Mouse (Mus musculus) forebrain, embryonic 10.5 days (tissue): Measurements from ENCODE around the gene Hist1h4j. TPM values are rescaled to one million over a fixed set of nuclear protein-coding genes. Genes with fewer than 3 reads are reported as not detected.
"Not testable (repeated sequence)": the region's sequence is repeated elsewhere in the genome, so short reads cannot be mapped to it uniquely, and the experiment has no call there.

Experiments used
- DNase-seq: peaks from one replicate; pipeline ENCODE4 v3.0.0-alpha.2; 2017; ENCODE audit warnings: low spot score; ENCODE audit errors: extremely low spot score
- H3K27ac ChIP-seq: fragments of 300-500 bp; sonication (generic); 2 replicates; pipeline ENCODE4 v1.5.1; 2016; ENCODE audit warnings: mild to moderate bottlenecking
- H3K27me3 ChIP-seq: fragments of 300-500 bp; sonication (generic); 2 replicates; pipeline ENCODE4 v1.6.1; 2016; ENCODE audit warnings: mild to moderate bottlenecking; ENCODE audit not compliant: poor library complexity, severe bottlenecking
- H3K36me3 ChIP-seq: fragments of 300-500 bp; sonication (generic); replicated peaks from 2 replicates; pipeline ENCODE4 v1.6.1; 2016; ENCODE audit warnings: mild to moderate bottlenecking, moderate library complexity
- H3K4me1 ChIP-seq: fragments of 300-500 bp; sonication (generic); 2 replicates; pipeline ENCODE4 v1.6.1; 2016
- H3K4me3 ChIP-seq: fragments of 300-500 bp; sonication (generic); 2 replicates; pipeline ENCODE4 v1.5.1; 2016; ENCODE audit warnings: mild to moderate bottlenecking, moderate library complexity
- H3K9me3 ChIP-seq: fragments of 300-500 bp; sonication (generic); 2 replicates; pipeline ENCODE4 v1.6.1; 2016; ENCODE audit warnings: mild to moderate bottlenecking, moderate library complexity
- WGBS: fragments of 180-500 bp; shearing (Covaris S2); methylation state at CpG from one replicate; pipeline ENCODE4 v1.1.7; 2016; 5-methylcytosine and 5-hydroxymethylcytosine counted together
- polyA plus RNA-seq: library from polyadenylated mRNA; unstranded; fragments of >200 nt; fragmentation: Nextera tagmentation; extraction: Ambion mirVana; gene quantifications from 2 replicates; pipeline ENCODE4 v1.2.1, GENCODE M21; 2016

Hist1h4j gene
- 0.97 and 1.8 TPM in 2 replicates for polyA plus RNA-seq

DNA sequence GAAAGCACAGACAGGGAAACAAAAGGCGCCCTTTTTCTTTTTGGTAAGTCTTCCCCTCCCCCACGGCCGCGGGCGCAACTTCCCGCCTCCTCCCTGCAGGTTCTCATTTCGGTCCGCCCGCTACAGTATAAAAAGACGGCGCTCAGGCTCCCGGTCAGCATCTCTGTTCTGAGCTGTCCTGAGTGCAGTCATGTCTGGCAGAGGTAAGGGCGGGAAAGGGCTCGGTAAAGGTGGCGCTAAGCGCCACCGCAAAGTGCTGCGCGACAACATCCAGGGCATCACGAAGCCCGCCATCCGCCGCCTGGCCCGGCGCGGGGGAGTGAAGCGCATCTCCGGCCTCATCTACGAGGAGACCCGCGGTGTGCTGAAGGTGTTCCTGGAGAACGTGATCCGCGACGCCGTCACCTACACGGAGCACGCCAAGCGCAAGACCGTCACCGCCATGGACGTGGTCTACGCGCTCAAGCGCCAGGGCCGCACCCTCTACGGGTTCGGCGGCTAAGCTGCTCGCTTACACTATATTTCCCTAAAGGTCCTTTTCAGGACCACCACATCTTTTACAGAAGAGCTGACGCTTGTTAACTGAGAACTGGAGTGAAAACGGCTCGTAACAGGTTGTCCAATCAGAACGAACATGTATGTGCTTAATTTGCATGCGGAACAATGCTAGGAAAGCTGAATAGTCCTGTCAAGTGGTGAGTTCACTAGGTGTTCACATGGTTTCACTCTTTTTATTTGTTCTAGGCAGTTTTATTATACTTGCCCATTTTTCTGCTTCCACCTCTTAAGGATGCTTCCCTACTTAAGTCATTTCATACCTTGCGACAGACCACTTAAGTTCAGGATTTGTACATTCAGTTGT lies at the start of gene Hist1h4j:
Hist1h4j (plus strand) TSS at position 159 of the 862 bp plus-strand sequence.
- H3K27ac ChIP-seq = peak within 1 kb of the TSS; percentile 99
- H3K4me3 ChIP-seq = peak within 1 kb of the TSS; percentile 57
- under 1% methylated on average over 49 of the region's 56 CpGs for WGBS
- not testable (repeated sequence) for H3K36me3 ChIP-seq, H3K9me3 ChIP-seq, H3K27me3 ChIP-seq
- DNase-seq = peak; percentile 94
- peaks cover 35% of the 10 kb centered on the region for H3K4me1 ChIP-seq

DNA sequence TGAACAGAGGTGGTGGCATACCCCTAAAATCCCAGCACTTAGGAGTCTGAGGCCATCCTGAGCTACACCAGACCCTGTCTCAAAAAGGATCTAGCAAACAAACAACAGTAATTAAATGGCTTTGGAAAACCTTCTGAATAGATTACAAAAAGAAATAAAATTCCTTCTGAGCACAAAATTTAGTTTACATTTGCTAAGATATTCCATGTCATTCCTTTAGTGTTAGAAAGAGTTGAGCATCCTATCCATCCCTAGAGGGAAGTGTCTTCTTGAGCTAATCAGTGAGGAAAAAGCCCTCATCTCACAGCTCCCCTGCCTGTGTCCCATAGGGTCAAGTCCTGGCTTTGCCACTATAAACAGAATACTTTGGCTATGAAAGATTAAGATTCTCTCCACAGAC lies 37.1 kb upstream of the Hist1h4j start, which contains the start of gene Olfr1359:
Olfr1359 (plus strand) TSS at position 301 of the 400 bp plus-strand sequence.
- no peak within 1 kb of the TSS for H3K4me3 ChIP-seq
- H3K9me3 ChIP-seq = no peaks in the 10 kb centered on the region
- H3K4me1 ChIP-seq = no peaks in the 10 kb centered on the region
- H3K27ac ChIP-seq = no peak within 1 kb of the TSS
- H3K27me3 ChIP-seq = no peaks in the 10 kb centered on the region
- DNase-seq = no peak
- H3K36me3 ChIP-seq = no peaks in the 10 kb centered on the region

DNA sequence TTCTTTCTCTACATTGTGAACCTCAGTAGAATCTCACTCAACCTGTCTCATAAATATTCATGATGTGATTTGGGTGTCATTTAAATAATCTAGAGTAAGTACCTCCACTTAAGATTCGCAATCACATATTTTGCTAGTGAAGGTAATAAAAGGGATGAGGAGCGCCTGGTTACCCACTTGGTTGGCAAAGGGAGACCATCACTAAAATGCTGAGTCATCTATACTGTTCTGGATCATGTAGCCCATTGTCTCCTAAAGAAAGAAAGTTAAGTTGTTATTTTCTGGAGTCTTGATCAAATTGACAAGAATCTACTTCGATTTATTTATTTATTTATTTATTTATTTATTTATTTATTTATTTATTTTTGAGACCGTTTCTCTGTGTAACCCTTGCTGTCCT lies 28.2 kb upstream of the Hist1h4j start:
- no peaks in the 10 kb centered on the region for H3K36me3 ChIP-seq
- peaks cover 5% of the 10 kb centered on the region for H3K4me1 ChIP-seq
- H3K27ac ChIP-seq = no peak overlapping the region
- H3K4me3 ChIP-seq = no peak overlapping the region
- 74% methylated on average over 4 of the region's 4 CpGs for whole genome bisulfite sequencing
- no peaks in the 10 kb centered on the region for H3K9me3 ChIP-seq
- no peak for DNase-seq
- no peaks in the 10 kb centered on the region for H3K27me3 ChIP-seq

DNA sequence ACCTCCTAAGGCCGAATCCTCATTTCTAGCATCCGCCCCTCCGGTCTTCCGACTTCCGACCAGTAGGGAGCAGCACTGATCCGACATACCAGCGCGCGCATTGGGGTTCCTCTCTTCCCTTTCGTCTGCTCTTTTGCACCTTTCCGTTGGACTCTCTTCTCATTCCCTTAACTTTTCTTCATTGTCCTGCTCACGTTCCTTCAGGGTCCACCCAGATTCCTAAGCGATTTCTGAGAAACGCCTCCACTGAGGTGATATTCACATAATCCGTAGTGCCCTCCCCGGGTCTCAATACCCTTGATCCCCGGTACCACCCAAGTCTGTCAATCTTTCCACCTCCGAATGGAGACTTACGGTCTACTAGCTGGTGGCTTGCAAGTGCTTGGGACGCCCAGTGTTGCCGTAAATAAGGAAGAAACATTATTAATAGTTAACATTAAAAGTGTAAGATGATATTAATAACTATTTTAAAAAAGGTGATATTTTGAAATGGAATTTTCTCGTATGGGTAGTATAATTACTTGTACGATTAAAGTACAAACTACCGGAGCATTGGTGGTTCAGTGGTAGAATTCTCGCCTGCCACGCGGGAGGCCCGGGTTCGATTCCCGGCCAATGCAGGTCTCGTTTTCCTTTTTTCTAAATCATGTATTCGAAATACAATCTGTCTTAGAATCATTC lies 24.7 kb upstream of the Hist1h4j start:
- no peaks in the 10 kb centered on the region for H3K27me3 ChIP-seq
- peak; percentile 87 for DNase-seq
- WGBS = under 1% methylated on average over 32 of the region's 32 CpGs
- no peaks in the 10 kb centered on the region for H3K36me3 ChIP-seq
- no peaks in the 10 kb centered on the region for H3K9me3 ChIP-seq
- H3K27ac ChIP-seq = peak overlapping the region; percentile 88
- H3K4me3 ChIP-seq = peak overlapping the region; percentile 69
- H3K4me1 ChIP-seq = peaks cover 10% of the 10 kb centered on the region

DNA sequence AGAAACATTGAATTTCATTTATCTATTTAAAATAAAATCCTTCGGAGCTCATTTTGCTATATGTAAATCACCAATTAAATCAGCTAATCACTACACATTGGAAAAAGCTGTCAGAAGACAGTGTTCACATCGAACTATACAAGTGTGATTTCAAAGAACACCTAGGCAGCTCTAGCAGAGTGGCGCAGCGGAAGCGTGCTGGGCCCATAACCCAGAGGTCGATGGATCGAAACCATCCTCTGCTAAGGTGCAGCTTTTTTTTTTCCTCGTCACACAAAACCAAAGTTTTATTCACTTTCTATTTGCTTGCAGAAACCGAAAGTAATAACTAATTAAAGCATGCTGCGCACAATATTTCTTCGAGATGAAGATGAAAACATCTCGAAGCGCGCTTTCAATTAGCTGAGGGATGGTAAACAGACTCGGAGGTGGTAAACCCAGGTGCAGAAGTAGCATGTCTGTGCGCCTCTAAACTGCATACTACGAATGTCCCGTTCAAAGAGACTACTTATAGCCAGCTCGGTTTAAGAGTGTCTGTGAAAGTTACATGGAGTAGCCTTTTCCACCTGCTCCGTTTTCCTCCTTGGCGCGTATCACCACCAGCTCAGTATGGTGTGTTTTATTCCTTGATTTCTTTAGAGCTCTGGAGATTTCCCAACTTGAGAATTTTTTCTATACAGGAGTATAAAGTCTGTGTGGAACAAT lies 23.9 kb upstream of the Hist1h4j start:
- Histone ChIP-seq H3K4me1 (peaks cover 14% of the 10 kb centered on the region), H3K36me3 (no peaks in the 10 kb centered on the region), H3K4me3 (peak overlapping the region; percentile 69), H3K27ac (peak overlapping the region; percentile 73), H3K27me3 (no peaks in the 10 kb centered on the region), H3K9me3 (no peaks in the 10 kb centered on the region)
- WGBS = 2% methylated on average over 22 of the region's 22 CpGs
- peak; percentile 72 for DNase-seq

DNA sequence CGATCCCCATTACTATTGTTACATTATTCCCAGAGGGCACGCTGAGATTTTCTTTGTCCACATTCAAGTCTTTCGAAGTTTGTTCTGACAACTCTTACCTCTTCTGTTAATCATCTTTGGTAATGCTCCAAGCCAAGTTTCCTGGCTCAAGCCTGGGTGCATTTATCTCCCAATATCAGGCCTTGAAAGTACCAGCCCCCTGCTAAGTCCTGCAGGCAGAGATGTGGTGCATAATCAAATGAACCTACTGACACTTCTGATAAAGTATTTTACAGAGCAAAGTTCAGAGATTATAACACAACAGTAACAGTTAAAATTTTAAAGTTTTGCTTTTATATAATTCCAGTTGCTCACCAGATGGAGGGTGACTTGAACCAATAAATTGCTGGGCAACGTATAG lies 23.2 kb upstream of the Hist1h4j start:
- peak overlapping the region; percentile 73 for H3K27ac ChIP-seq
- WGBS = 40% methylated on average over 4 of the region's 4 CpGs
- no peaks in the 10 kb centered on the region for H3K36me3 ChIP-seq
- no peak for DNase-seq
- H3K27me3 ChIP-seq = no peaks in the 10 kb centered on the region
- no peaks in the 10 kb centered on the region for H3K9me3 ChIP-seq
- H3K4me1 ChIP-seq = peaks cover 15% of the 10 kb centered on the region
- H3K4me3 ChIP-seq = peak overlapping the region; percentile 69

DNA sequence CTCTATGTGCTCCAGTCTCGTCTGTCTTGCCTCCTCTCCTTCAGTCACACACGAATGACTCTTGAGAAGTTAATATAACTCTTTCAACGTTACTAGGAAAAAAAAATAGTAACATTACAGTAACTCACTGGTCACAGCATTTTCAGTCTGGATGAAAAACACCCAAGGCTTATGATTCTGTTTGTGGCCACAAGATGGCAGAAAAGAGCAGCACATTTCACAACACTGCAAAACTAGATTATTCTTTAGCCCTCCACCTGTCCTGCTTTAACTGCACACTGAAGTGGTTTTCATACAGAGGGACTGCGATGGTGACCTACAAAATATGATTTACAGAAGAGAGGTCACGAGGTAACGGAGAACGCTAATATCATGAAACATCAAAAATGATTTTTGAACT lies 20.1 kb upstream of the Hist1h4j start:
- Histone ChIP-seq H3K27ac (peak overlapping the region; percentile 94), H3K9me3 (no peaks in the 10 kb centered on the region), H3K4me3 (peak overlapping the region; percentile 55), H3K36me3 (no peaks in the 10 kb centered on the region), H3K27me3 (no peaks in the 10 kb centered on the region), H3K4me1 (peaks cover 36% of the 10 kb centered on the region)
- whole genome bisulfite sequencing = 2% methylated on average over 7 of the region's 7 CpGs
- DNase-seq = peak; percentile 62

DNA sequence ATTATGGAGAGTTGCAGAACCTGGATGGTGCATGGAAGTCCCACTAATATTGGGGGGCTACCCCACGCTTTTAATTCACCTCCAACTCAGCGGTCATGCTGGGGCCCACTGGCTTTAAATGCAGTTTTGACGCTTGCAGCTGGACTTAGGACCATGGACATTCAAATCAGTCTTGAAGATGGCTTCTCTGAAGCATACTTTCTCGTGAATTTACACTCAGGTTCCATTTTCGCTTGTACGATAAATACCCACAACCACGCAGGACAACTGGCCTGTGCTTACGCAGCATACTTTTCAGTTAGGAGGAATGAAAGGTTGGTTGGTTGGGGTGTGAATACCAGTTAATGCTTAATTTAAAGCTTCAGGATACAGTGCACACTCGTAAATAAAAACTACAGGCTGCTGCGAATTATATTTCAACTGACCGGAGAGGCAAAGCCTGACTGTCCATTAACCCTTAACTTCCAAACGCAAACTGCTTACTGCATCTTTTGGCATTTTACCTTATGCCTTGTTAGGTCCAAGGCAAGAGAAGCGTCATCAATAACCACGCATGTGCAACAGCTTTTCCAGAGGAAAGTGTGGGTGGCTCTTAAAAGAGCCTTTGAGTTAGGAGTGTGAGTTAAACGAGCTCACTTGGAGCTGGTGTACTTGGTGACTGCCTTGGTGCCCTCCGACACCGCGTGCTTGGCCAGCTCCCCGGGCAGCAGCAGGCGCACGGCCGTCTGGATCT lies 19.6 kb upstream of the Hist1h4j start:
- H3K27ac ChIP-seq = peak overlapping the region; percentile 94
- H3K4me1 ChIP-seq = peaks cover 42% of the 10 kb centered on the region
- no peaks in the 10 kb centered on the region for H3K27me3 ChIP-seq
- 1% methylated on average over 22 of the region's 22 CpGs for WGBS
- no peaks in the 10 kb centered on the region for H3K9me3 ChIP-seq
- peak overlapping the region; percentile 55 for H3K4me3 ChIP-seq
- no peaks in the 10 kb centered on the region for H3K36me3 ChIP-seq
- peak; percentile 57 for DNase-seq

DNA sequence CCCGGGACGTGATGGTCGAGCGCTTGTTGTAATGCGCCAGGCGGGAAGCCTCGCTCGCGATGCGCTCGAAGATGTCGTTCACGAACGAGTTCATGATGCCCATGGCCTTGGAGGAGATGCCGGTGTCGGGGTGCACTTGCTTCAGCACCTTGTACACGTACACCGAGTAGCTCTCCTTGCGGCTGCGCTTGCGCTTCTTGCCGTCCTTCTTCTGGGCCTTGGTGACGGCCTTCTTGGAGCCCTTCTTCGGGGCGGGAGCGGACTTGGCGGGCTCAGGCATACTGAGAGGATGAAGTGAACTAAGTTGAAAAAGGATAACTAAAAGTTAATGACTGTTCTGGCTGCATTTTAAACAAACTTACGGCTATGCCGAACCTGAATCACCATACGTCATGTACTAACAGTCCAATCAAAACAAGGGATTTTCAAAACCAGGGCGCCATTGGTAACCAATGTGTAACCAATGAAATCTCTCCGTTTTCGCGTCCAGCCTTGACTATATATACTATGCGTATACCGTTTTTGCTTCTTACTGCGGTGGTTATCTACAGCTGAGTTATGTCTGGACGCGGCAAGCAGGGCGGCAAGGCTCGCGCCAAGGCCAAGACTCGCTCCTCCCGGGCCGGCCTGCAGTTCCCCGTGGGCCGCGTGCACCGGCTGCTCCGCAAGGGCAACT lies 18.9 kb upstream of the Hist1h4j start, which contains the start of the genes Hist1h2bl and Hist1h2ai:
Hist1h2bl (minus strand) TSS at position 280 of the 676 bp plus-strand sequence.
Hist1h2ai (plus strand) TSS at position 559 of the 676 bp plus-strand sequence.
- Histone ChIP-seq H3K4me3 (peak within 1 kb of the TSS; percentile 55), H3K4me1 (peaks cover 49% of the 10 kb centered on the region), H3K27ac (peak within 1 kb of the TSS; percentile 95)
- H3K27me3 ChIP-seq, H3K9me3 ChIP-seq, H3K36me3 ChIP-seq: not testable (repeated sequence)
- under 1% methylated on average over 35 of the region's 50 CpGs for WGBS
- peak; percentile 82 for DNase-seq

DNA sequence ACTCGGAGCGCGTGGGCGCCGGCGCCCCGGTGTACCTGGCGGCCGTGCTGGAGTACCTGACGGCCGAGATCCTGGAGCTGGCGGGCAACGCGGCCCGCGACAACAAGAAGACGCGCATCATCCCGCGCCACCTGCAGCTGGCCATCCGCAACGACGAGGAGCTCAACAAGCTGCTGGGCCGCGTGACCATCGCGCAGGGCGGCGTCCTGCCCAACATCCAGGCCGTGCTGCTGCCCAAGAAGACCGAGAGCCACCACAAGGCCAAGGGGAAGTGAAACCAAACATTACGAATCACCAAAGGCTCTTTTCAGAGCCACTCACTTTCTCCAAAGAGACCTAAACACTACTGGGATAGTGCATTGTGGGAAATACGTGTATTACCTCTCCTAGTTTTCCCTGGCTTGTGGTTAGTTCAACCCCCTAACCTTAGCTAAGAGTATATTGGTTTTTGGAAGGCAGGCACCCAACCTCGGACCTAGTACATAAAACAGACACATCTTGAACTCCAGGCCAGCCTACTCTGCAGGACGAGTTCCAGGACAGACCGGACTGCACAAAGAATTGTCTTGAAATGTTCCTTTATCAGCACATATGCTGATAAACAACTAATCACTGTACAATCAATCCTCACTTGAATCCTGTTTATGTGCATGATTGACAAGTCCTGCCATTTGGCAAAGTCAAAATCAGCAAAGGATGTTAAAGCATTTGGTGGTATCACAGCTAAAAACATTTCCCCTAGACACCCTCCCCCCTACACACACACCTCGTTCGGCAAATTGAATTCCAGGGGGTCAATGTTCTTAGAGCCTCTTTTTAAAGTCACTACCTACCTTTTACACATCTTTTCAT lies 18.1 kb upstream of the Hist1h4j start:
- WGBS = 0% methylated on average over 13 of the region's 38 CpGs
- H3K9me3 ChIP-seq, H3K27me3 ChIP-seq, H3K36me3 ChIP-seq: not testable (repeated sequence)
- Histone ChIP-seq H3K27ac (peak overlapping the region; percentile 95), H3K4me3 (peak overlapping the region; percentile 55), H3K4me1 (peaks cover 45% of the 10 kb centered on the region)
- peak; percentile 63 for DNase-seq
